Mouse (Mus musculus) ovary, adult 18-20 months (tissue): ENCODE measurements around the gene Cul5.

Experiments used
- DNase-seq: peaks from one replicate; pipeline ENCODE4 v3.0.0; 2022; ENCODE audit warnings: low spot score, mixed read lengths

Cul5 gene

GRCm38 (mm10) chr9:53607192-53607591, 62.6 kb downstream of the Cul5 start:
- no peak for DNase-seq

GRCm38 (mm10) chr9:53604954-53605353, 64.9 kb downstream of the Cul5 start:
- no peak for DNase-seq

- DNase-seq: no peak
These were observed 66.0 kb downstream of the Cul5 start for GRCm38 (mm10) chr9:53603849-53604248.

GRCm38 (mm10) chr9:53603384-53603783, 66.4 kb downstream of the Cul5 start:
- no peak for DNase-seq

GRCm38 (mm10) chr9:53601541-53601940, 68.3 kb downstream of the Cul5 start:
- no peak for DNase-seq

- DNase-seq: no peak
These were observed 71.2 kb downstream of the Cul5 start for GRCm38 (mm10) chr9:53598631-53599030.

- DNase-seq: no peak
These were observed 72.7 kb downstream of the Cul5 start for GRCm38 (mm10) chr9:53596971-53597600.

- DNase-seq: no peak
These were observed 75.0 kb downstream of the Cul5 start for GRCm38 (mm10) chr9:53594764-53595163.

GRCm38 (mm10) chr9:53581870-53582269, 87.9 kb downstream of the Cul5 start:
- no peak for DNase-seq

GRCm38 (mm10) chr9:53575721-53576120, 94.1 kb downstream of the Cul5 start:
- DNase-seq: no peak

- no peak for DNase-seq
These were observed 97.1 kb downstream of the Cul5 start for GRCm38 (mm10) chr9:53572516-53573307.

GRCm38 (mm10) chr9:53570662-53571061, 99.2 kb downstream of the Cul5 start:
- no peak for DNase-seq
